Mouse (Mus musculus) forebrain, embryonic 13.5 days (tissue): ENCODE measurements around the gene Cyp4a29. TPM values are rescaled to one million over a fixed set of nuclear protein-coding genes. Genes with fewer than 3 reads are reported as not detected.

ENCODE experiments used
- polyA plus RNA-seq: library from polyadenylated mRNA; unstranded; fragments of >200 nt; fragmentation: Nextera tagmentation; extraction: Ambion mirVana; gene quantifications from 2 replicates; pipeline ENCODE4 v1.2.1, GENCODE M21; 2015

The Cyp4a29 gene
- polyA plus RNA-seq, 1 experiment from 2014 or later, result not detected

Other genes starting within 250 kb of the Cyp4a29 start
- 12.6 and 12.8 TPM in 2 replicates for gene Stil, start 241.9 kb upstream of the Cyp4a29 start, polyA plus RNA-seq
- 0.81 and 0.88 TPM in 2 replicates for gene Tal1, start 185.7 kb upstream of the Cyp4a29 start, polyA plus RNA-seq
- 3.7 and 4.4 TPM in 2 replicates for gene Pdzk1ip1, start 153.4 kb upstream of the Cyp4a29 start, polyA plus RNA-seq
- gene Cyp4x1, start 107.8 kb upstream of the Cyp4a29 start, polyA plus RNA-seq, result 1.4 and 2.1 TPM in 2 replicates
- gene Cyp4a12a, start 57.0 kb downstream of the Cyp4a29 start, polyA plus RNA-seq, result not detected in 2 replicates
- not detected in 2 replicates for gene Cyp4a12b, start 169.5 kb downstream of the Cyp4a29 start, polyA plus RNA-seq
- not detected in 2 replicates for gene Cyp4a30b, start 210.5 kb downstream of the Cyp4a29 start, polyA plus RNA-seq